Mouse (Mus musculus): ENCODE measurements around the gene Vill.

DNA sequence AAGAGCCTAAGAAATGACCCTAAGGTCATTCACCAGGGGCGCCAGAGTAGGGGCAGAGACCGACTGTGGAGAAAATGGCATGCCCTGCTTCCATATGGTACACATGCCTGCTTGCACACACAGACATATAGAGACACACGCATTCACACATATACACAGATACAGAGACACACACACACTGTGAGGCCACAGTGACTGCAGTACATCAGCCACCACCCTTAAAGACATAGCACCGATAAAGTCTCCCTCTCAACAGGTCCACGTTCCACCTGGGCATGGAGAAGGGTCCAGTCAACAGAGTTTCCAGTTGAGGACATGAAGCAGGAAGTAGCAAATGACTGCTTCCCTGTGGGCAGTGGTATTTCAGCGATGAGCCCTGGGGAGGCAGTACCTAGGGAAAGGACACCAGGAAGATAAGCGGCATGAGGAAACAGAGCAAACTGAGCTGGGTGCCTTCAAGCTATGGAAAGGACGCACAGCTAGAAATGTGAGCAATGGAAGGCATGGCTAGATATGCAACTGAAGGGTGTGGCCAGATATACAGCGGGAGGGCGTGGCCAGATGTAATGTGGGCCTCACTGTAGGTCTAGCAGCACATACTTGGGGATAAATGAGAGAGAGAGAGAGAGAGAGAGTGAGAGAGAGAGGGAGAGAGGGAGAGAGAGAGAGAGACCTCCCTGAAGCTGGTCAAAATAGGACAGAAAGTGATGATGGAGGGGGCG lies 4.2 kb upstream of the Vill start:
- TF ChIP-seq CTCF (IDR thresholded peaks at IDR 0.05; ENCODE audit: extremely low read depth, insufficient read length, insufficient replicate concordance, low read depth, low read length) (no peak), POLR2A (IDR thresholded peaks at IDR 0.05; ENCODE audit: low read depth, low read length) (no peak)

All from small intestine, adult 2 months (tissue).